Mouse (Mus musculus): ENCODE data around the gene Sh2d4b. TPM values are rescaled to one million over a fixed set of nuclear protein-coding genes. Genes with fewer than 3 reads are reported as not detected.
A peak's percentile ranks its signal among the peaks of the same experiment; 100 is the strongest.

Gene Sh2d4b
- polyA plus RNA-seq, 1 experiment from 2014 or later, result 0.39 TPM

DNA sequence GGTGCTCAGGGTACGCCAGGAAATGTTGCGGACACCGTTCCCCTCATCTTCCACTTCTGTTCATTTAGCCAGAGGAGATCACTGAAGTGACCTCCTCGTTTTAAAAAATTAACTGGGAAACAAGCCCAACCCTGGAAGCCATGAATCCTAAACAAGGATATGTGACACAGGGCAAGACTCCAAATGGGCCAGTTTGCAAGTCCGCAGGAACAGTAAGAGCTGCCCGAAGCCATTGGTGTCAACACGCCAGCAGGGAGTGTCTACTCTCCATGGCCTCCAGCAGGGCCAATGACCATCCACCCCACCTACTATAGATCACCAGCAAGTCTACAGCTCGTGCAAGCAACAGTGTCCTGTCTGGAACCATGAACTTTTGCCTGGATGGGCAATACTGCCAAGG, 12.7 kb upstream of the Sh2d4b start:
- Histone ChIP-seq H3K9ac (no peak overlapping the region), H3K4me1 (no peaks in the 10 kb centered on the region; the same call in 1 of the 2 replicates), H3K9me3 (no peaks in the 10 kb centered on the region), H3K4me2 (no peak overlapping the region), H3K36me3 (peaks cover 33% of the 10 kb centered on the region; the same call in 1 of the 2 replicates), H3K27me3 (replicated peaks) (no peaks in the 10 kb centered on the region), H3K4me3 (replicated peaks) (no peak overlapping the region), H3K27ac (no peak overlapping the region)
- no peak for ATAC-seq (ENCODE audit: insufficient read depth, low FRiP score, low read depth)
- WGBS, result 89% methylated on average over 8 of the region's 8 CpGs

DNA sequence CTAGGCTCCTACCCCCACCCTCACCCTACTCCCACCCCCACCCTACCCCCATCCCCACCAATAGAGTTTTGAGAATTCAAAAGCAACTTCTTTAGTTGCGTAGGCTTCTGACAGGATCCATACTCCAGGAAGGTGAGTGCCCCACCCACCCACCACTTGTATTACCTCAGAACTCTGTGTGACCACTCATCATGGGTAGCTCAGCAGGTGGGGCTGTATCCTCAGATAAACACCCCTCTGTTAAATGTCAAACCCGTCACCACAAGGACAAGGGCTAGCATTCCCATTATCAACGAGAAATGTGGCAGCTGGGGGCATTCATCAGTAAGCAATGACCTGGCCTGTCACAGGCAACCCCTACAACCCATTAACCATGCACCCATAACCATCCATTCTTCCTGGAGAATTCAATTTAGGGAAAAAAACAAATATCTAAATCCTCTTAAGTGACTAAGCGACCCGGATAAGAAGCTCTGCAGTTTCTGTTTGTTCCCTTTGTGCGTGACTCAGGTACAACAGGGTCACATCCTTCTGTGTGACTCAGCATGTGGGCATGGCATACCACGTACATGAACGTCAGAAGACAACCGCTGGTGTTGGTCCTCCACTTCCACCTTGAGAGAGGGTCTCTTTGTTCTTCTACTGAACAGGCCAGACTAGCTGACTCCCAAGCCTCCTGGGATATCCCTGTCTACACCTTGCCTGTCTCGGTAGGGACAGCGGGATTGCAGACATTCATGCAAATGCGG, 9.4 kb upstream of the Sh2d4b start:
- H3K9ac ChIP-seq, result no peak overlapping the region
- H3K9me3 ChIP-seq, result no peaks in the 10 kb centered on the region
- peaks cover 12% of the 10 kb centered on the region; the same call in 1 of the 2 replicates for H3K36me3 ChIP-seq
- peak; percentile 48; the same call in 1 of the 2 replicates for ATAC-seq (ENCODE audit: insufficient read depth, low FRiP score, low read depth)
- no peaks in the 10 kb centered on the region; the same call in 1 of the 2 replicates for H3K4me1 ChIP-seq
- no peak overlapping the region for H3K4me2 ChIP-seq
- WGBS, result 58% methylated on average over 12 of the region's 12 CpGs
- H3K27me3 ChIP-seq (replicated peaks), result no peaks in the 10 kb centered on the region
- peak overlapping the region; percentile 73 for H3K27ac ChIP-seq
- H3K4me3 ChIP-seq (replicated peaks), result no peak overlapping the region

DNA sequence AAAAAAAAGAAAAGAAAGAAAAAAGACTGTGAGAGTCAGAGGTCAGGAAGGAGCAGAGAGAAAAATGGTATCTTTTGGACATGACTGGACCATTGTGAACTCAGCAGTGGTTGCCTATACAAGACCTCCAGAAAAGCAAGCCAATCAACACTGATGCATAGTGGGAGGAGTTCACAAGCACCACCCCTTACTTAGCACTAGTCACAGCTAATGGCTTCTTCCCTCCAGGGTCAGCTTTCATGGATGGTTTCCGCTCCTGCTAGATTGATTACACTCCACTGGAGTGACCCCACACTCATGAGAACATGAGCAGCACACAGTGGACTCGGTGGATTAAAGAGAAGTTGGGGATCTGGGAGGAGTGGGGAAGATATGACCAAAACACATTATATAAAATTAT, 7.2 kb upstream of the Sh2d4b start:
- Histone ChIP-seq H3K4me3 (replicated peaks) (no peak overlapping the region), H3K36me3 (0 out of 2 replicates have a peak, but pooled peaks cover under 1% of the 10 kb centered on the region), H3K9me3 (no peaks in the 10 kb centered on the region), H3K4me1 (no peaks in the 10 kb centered on the region; the same call in 1 of the 2 replicates), H3K9ac (no peak overlapping the region), H3K27me3 (replicated peaks) (no peaks in the 10 kb centered on the region), H3K27ac (no peak overlapping the region), H3K4me2 (no peak overlapping the region)
- WGBS, result 48% methylated on average over 2 of the region's 2 CpGs
- no peak for ATAC-seq (ENCODE audit: insufficient read depth, low FRiP score, low read depth)

DNA sequence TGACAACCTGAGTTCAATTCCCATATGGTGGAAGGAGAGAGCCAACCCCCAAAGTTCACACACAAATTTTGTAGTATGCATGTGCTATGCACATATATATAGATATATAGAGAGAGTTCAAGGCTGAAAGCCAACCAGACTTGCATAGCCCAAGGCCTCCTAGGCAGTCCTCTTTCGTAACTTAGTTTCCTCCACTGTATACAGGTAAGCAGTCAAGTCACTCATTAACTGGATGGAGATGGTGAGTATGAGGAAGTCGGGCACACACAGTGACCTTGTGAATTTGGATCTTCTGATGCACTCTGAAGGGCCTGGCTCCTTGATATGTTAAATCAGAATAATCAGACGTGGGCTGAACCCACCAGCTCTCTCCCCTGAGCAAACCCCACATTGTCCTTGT, 4.8 kb upstream of the Sh2d4b start:
- Histone ChIP-seq H3K27me3 (replicated peaks) (no peaks in the 10 kb centered on the region), H3K4me2 (no peak overlapping the region), H3K27ac (no peak overlapping the region), H3K4me3 (replicated peaks) (no peak overlapping the region), H3K36me3 (no peaks in the 10 kb centered on the region), H3K9ac (no peak overlapping the region), H3K4me1 (peaks cover 5% of the 10 kb centered on the region), H3K9me3 (no peaks in the 10 kb centered on the region)
- WGBS, result 68% methylated on average over 3 of the region's 3 CpGs
- ATAC-seq (ENCODE audit: insufficient read depth, low FRiP score, low read depth), result no peak; the same call in 1 of the 2 replicates

DNA sequence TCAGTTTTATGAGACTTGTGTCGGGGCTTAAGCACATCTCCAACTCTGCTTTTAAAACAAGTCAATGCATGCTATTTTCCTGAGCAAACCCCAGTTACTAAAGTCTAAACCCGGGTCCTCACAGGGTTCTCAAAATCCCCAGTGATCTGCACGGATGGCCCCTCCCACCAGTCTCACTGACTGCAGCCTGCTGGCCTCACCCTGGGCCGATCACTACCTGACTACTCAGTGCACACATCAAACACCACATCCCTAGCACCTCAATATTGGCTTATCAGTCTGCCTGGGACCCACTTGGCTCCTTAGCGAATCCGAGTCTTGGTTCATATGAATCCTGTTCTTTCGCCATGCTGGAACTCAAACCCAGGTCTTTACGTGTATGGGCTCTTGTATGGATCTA, 2.6 kb upstream of the Sh2d4b start:
- ATAC-seq (ENCODE audit: insufficient read depth, low FRiP score, low read depth), result no peak
- Histone ChIP-seq H3K36me3 (no peaks in the 10 kb centered on the region), H3K9me3 (no peaks in the 10 kb centered on the region), H3K27me3 (replicated peaks) (no peaks in the 10 kb centered on the region), H3K27ac (no peak overlapping the region), H3K4me1 (peaks cover 5% of the 10 kb centered on the region; the same call in 1 of the 2 replicates), H3K9ac (no peak overlapping the region), H3K4me3 (replicated peaks) (no peak overlapping the region), H3K4me2 (no peak overlapping the region)
- WGBS, result 68% methylated on average over 8 of the region's 8 CpGs

DNA sequence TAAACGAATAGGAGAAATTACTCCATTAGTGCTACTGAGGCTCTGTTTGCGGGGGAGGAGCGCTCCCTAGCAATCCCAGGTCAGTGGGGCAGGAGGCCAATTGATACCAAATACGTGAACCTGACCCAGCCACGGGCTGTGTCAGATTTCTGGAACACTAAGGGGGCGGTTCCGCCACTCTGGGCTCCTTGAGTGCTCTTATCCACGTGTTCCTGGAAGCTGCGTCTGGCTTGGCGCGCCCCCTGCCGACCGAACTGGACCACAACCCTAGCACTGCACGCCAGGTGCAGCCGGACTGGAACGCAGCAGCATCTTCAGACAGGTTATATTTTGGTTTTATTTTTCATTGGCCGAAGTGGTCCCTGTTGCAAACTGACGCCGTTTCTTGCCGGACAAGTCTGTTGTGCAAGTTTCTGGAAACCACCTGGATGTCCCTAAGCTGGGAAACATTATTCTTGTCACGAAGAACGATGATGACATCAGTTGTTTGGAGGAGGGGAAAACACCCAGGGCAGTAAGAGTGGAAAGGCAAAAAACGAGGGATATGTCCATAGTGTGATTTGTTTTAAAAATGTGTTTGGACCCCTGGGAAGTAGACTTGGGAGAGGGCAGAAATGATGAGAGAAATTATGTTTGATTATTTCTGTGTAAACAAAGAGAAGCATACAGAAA, 1.6 kb upstream of the Sh2d4b start:
- Histone ChIP-seq H3K9me3 (no peaks in the 10 kb centered on the region), H3K36me3 (no peaks in the 10 kb centered on the region), H3K27me3 (replicated peaks) (no peaks in the 10 kb centered on the region), H3K4me3 (replicated peaks) (no peak overlapping the region; the same call in 1 of the 2 replicates), H3K4me2 (peak overlapping the region; percentile 58), H3K9ac (no peak overlapping the region), H3K27ac (no peak overlapping the region), H3K4me1 (peaks cover 5% of the 10 kb centered on the region; the same call in 1 of the 2 replicates)
- WGBS, result 9% methylated on average over 23 of the region's 23 CpGs
- peak; percentile 72 for ATAC-seq (ENCODE audit: insufficient read depth, low FRiP score, low read depth)

DNA sequence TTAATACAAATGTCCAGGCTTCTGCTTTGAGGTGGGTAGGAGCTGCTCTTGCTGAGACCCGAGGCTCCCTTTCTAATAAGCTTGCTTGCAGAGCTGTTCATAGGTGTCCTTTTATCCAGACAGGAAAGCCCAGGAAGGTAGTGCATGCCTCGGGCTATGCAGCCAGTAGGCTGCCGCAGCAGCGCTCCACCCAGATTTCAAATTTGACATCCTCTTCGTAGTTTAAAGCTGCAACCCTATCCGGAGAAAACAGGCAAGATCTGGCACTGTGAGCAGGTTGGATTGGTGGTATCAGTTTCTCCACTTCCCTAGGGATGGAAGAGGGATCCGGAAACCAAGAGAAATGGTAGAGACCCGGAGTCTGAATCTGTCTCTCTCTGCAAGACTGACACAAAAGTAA, 818 bp upstream of the Sh2d4b start:
- Histone ChIP-seq H3K27ac (no peak overlapping the region), H3K9me3 (no peaks in the 10 kb centered on the region), H3K27me3 (replicated peaks) (no peaks in the 10 kb centered on the region), H3K4me1 (peaks cover 5% of the 10 kb centered on the region; the same call in 1 of the 2 replicates), H3K4me2 (no peak overlapping the region), H3K9ac (no peak overlapping the region), H3K36me3 (no peaks in the 10 kb centered on the region), H3K4me3 (replicated peaks) (no peak overlapping the region)
- ATAC-seq (ENCODE audit: insufficient read depth, low FRiP score, low read depth), result no peak
- WGBS, result 60% methylated on average over 8 of the region's 8 CpGs

DNA sequence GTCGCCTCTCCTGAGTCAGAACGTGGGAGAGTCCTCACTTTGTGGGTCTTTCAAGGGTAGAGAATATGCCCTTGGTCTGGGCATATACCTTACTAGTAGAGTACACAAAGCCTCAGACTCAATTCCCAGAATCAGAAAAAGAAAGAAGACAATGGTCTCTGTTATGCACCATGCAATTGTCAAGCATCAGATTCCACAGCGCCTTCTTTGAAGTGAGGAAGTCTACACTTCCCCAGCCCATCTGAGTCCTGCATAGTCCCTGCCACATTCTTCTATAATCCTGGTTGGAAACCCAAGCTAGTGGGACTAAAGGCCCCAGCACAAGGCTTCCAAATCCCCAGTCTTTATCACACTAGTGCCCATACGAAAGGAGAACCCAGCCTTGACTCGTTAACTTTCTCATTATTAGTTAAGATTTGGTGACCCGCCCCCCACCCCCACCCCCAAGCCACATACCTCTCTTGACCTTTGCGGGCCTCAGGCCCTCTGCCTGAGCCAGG, 690 bp downstream of the Sh2d4b start:
- H3K27ac ChIP-seq, result no peak overlapping the region
- WGBS, result 88% methylated on average over 7 of the region's 7 CpGs
- H3K4me1 ChIP-seq, result peaks cover 5% of the 10 kb centered on the region; the same call in 1 of the 2 replicates
- no peak overlapping the region for H3K4me3 ChIP-seq (replicated peaks)
- no peak overlapping the region for H3K9ac ChIP-seq
- H3K9me3 ChIP-seq, result no peaks in the 10 kb centered on the region
- H3K27me3 ChIP-seq (replicated peaks), result no peaks in the 10 kb centered on the region
- H3K36me3 ChIP-seq, result no peaks in the 10 kb centered on the region
- no peak for ATAC-seq (ENCODE audit: insufficient read depth, low FRiP score, low read depth)
- H3K4me2 ChIP-seq, result no peak overlapping the region

DNA sequence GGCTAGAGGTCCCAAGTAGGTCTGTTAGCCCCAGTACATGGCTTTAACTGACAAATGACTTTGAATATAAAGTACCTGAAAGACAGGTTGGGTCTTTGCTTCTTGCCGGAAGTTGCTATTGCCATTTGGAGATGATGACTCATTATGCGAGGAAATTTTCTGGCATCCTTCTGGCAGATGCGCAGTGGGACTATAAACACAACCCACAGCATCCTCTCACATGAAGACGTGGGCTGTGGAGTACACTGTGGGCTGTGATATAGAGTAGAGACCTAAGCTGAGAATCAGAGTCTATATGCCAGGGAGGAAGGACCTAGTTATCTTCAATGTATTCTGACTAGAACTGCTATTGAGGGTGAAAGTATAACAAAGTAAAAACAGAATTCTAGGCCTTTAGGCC, 1.6 kb downstream of the Sh2d4b start:
- Histone ChIP-seq H3K27me3 (replicated peaks) (no peaks in the 10 kb centered on the region), H3K36me3 (no peaks in the 10 kb centered on the region), H3K27ac (no peak overlapping the region), H3K4me1 (peaks cover 5% of the 10 kb centered on the region; the same call in 1 of the 2 replicates), H3K4me3 (replicated peaks) (no peak overlapping the region), H3K9me3 (no peaks in the 10 kb centered on the region), H3K9ac (no peak overlapping the region), H3K4me2 (no peak overlapping the region)
- ATAC-seq (ENCODE audit: insufficient read depth, low FRiP score, low read depth), result no peak
- 86% methylated on average over 4 of the region's 4 CpGs for WGBS

DNA sequence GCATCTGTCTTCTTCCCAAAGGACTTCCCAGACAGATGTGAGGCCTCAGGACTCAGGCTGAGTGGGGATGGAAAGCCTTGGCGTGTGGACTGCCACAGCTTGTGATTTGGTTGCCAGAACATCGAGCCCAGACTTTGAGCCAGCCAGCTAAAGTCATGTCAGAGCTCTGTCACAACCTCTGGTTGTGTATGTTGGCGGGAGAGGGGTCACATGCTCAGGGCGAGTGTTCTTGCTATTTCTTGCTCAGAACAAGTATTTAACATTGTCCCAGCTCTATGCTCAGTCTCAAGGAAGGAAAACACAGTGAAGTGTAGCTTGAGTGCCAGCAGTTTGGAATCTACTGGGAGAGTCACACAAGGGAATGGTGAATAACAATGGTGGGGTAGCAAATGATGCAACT, 3.4 kb downstream of the Sh2d4b start:
- Histone ChIP-seq H3K27ac (no peak overlapping the region), H3K4me1 (peaks cover 5% of the 10 kb centered on the region; the same call in 1 of the 2 replicates), H3K27me3 (replicated peaks) (no peaks in the 10 kb centered on the region), H3K36me3 (no peaks in the 10 kb centered on the region), H3K4me3 (replicated peaks) (no peak overlapping the region), H3K4me2 (no peak overlapping the region), H3K9ac (no peak overlapping the region), H3K9me3 (no peaks in the 10 kb centered on the region)
- ATAC-seq (ENCODE audit: insufficient read depth, low FRiP score, low read depth), result no peak
- 62% methylated on average over 4 of the region's 4 CpGs for WGBS

DNA sequence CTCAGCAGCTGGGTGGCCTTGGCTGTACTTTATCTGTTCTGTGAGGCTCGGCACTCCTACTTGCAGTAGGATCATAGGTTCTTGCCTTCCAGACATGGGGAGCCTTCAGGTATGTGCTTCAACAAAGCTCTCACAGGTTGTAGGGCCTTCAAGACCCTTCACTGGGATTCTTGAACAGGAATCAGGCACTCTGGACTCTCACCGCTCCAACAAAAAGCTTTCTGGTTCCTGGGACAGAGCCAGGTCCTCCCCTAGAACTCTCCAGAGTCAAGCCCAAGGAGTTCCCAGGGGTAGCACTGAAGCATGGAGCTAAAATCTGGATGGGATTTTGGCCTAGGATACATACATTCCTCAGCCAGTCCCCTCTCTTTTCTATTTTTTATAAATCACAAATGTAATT, 3.9 kb downstream of the Sh2d4b start:
- H3K4me2 ChIP-seq, result no peak overlapping the region
- no peak overlapping the region for H3K4me3 ChIP-seq (replicated peaks)
- H3K4me1 ChIP-seq, result 0 out of 2 replicates have a peak, but pooled peaks cover under 1% of the 10 kb centered on the region
- H3K27me3 ChIP-seq (replicated peaks), result no peaks in the 10 kb centered on the region
- no peak overlapping the region for H3K27ac ChIP-seq
- H3K9me3 ChIP-seq, result no peaks in the 10 kb centered on the region
- 66% methylated on average over 2 of the region's 2 CpGs for WGBS
- no peak overlapping the region for H3K9ac ChIP-seq
- H3K36me3 ChIP-seq, result no peaks in the 10 kb centered on the region
- no peak for ATAC-seq (ENCODE audit: insufficient read depth, low FRiP score, low read depth)
